Mouse (Mus musculus): Measurements from ENCODE around the gene Plpp1. TPM values are rescaled to one million over a fixed set of nuclear protein-coding genes. Genes with fewer than 3 reads are reported as not detected.

Gene Plpp1
- polyA plus RNA-seq, 2 experiments = 16.5 to 32.7 TPM

DNA sequence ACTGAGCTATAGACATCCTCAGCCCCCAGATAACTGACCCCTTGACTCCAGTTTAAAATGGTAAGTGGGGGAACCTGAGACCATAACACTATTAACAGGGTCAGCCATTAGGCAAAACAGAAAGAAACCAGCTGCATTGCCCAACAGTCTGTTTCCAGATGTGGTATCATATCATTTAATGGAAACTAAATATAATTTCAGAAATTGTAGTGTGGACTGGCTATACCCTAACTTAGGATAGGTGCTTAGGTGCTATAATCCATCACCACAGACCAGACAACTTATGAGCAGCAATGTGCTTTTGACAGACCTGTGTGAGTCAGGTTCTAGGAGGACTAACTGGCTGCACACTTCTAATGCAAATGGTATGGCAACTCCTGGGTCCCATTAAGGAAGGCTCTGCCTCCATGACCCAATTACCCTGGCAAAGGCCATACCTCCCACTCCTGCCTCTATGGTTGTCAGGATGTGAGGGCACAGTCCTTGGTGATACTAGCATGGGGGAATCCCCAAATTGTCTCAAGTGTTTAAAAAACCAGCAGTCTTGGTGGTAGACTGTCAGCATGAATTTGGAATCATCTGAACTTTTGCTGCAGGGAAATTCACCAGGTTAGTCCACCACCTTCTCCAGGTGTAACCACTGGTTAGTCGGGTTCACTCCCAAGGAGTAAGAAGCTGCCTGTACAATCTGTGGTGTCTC lies 62.5 kb downstream of the Plpp1 start:
- H3K4me1 ChIP-seq (replicated peaks; ENCODE audit: control insufficient read depth in 2 of 2, insufficient read depth in 2 of 2, low read length in 1 of 2) = peaks cover 6 to 15% of the 10 kb centered on the region in 2 experiments
- H3K4me3 ChIP-seq (ENCODE audit: insufficient read depth in 1 of 2, low read depth in 2 of 2, low read length in 2 of 2) = no peak overlapping the region
- no peak overlapping the region for H3K27ac ChIP-seq
- peaks cover 20% of the 10 kb centered on the region for H3K36me3 ChIP-seq (replicated peaks; ENCODE audit: control insufficient read depth, insufficient read depth, low read depth)
- no peaks in the 10 kb centered on the region for H3K9me3 ChIP-seq (ENCODE audit: control insufficient read depth, low read length)
- no peak for TF ChIP-seq CTCF (IDR thresholded peaks at IDR 0.05; ENCODE audit: low read depth)
- no peak for TF ChIP-seq EP300 (IDR thresholded peaks at IDR 0.05; ENCODE audit: low read depth)
- WGBS (ENCODE audit: insufficient replicate concordance) = 90% methylated on average over 1 of the region's 1 CpGs
- H3K4me2 ChIP-seq (ENCODE audit: low read depth) = no peak overlapping the region
- no peak overlapping the region for H3K9ac ChIP-seq (replicated peaks)
- ATAC-seq (ENCODE audit: insufficient read depth) = no peak
- no peaks in the 10 kb centered on the region for H3K27me3 ChIP-seq (ENCODE audit: control insufficient read depth, insufficient read depth, low read length)
- no peak for DNase-seq (ENCODE audit: low read depth in 3 of 3, low spot score in 3 of 3)

- H3K4me2 ChIP-seq (ENCODE audit: low read depth) = peak overlapping the region; percentile 22; the same call in 1 of the 2 replicates
- peak; percentile 68; the same call in 1 of the 2 replicates for ATAC-seq (ENCODE audit: insufficient read depth)
Measured at GRCm38 (mm10) chr13:112866782-112867181, 66.2 kb downstream of the Plpp1 start.

DNA sequence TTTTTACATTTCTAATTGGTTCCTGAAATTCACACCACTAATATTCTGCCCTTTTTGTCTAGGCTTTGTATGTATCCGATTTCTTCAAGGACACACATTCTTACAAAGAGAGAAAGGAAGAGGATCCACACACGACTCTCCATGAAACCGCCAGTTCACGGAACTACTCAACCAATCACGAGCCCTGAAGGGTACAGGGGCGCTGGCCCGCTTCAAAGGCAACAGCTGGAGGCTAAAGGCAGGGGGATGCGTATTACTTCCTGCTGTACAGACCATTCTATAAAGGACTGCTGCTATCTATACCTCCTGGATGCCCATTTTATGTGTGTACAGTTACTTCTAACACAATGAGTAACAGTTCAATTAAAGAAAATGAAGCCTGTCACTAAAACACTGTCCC lies 66.8 kb downstream of the Plpp1 start:
- no peak overlapping the region for H3K9ac ChIP-seq (replicated peaks)
- DNase-seq (ENCODE audit: low read depth in 3 of 3, low spot score in 3 of 3) = no peak
- no peak overlapping the region for H3K4me2 ChIP-seq (ENCODE audit: low read depth)
- ATAC-seq (ENCODE audit: insufficient read depth) = no peak
- H3K4me1 ChIP-seq (replicated peaks; ENCODE audit: control insufficient read depth in 2 of 2, insufficient read depth in 2 of 2, low read length in 1 of 2) = peaks cover 11 to 25% of the 10 kb centered on the region in 2 experiments
- H3K36me3 ChIP-seq (replicated peaks; ENCODE audit: control insufficient read depth, insufficient read depth, low read depth) = peaks cover 58% of the 10 kb centered on the region
- 88% methylated on average over 8 of the region's 8 CpGs for WGBS (ENCODE audit: insufficient replicate concordance)
- H3K27me3 ChIP-seq (ENCODE audit: control insufficient read depth, insufficient read depth, low read length) = no peaks in the 10 kb centered on the region
- H3K27ac ChIP-seq = no peak overlapping the region
- no peaks in the 10 kb centered on the region for H3K9me3 ChIP-seq (ENCODE audit: control insufficient read depth, low read length)
- TF ChIP-seq CTCF (IDR thresholded peaks at IDR 0.05; ENCODE audit: low read depth) (no peak), EP300 (IDR thresholded peaks at IDR 0.05; ENCODE audit: low read depth) (no peak)
- no peak overlapping the region for H3K4me3 ChIP-seq (ENCODE audit: insufficient read depth in 1 of 2, low read depth in 2 of 2, low read length in 2 of 2)

More at GRCm38 (mm10) chr13:112866782-112867181, 66.2 kb downstream of the Plpp1 start:
- H3K36me3 ChIP-seq (replicated peaks; ENCODE audit: control insufficient read depth, insufficient read depth, low read depth) = peaks cover 52% of the 10 kb centered on the region
- no peak overlapping the region for H3K27ac ChIP-seq
- H3K9me3 ChIP-seq (ENCODE audit: control insufficient read depth, low read length) = no peaks in the 10 kb centered on the region
- 48% methylated on average over 7 of the region's 7 CpGs for WGBS (ENCODE audit: insufficient replicate concordance)
- DNase-seq (ENCODE audit: low read depth in 3 of 3, low spot score in 3 of 3) = peak; percentile 37 to 53 (median 46)
- TF ChIP-seq CTCF (IDR thresholded peaks at IDR 0.05; ENCODE audit: low read depth) (no peak), EP300 (IDR thresholded peaks at IDR 0.05; ENCODE audit: low read depth) (peak; percentile 58)
- H3K4me1 ChIP-seq (replicated peaks; ENCODE audit: control insufficient read depth in 2 of 2, insufficient read depth in 2 of 2, low read length in 1 of 2) = peaks cover 7 to 21% of the 10 kb centered on the region in 2 experiments
- no peaks in the 10 kb centered on the region for H3K27me3 ChIP-seq (ENCODE audit: control insufficient read depth, insufficient read depth, low read length)
- H3K4me3 ChIP-seq (ENCODE audit: insufficient read depth in 1 of 2, low read depth in 2 of 2, low read length in 2 of 2) = no peak overlapping the region
- no peak overlapping the region for H3K9ac ChIP-seq (replicated peaks)

DNA sequence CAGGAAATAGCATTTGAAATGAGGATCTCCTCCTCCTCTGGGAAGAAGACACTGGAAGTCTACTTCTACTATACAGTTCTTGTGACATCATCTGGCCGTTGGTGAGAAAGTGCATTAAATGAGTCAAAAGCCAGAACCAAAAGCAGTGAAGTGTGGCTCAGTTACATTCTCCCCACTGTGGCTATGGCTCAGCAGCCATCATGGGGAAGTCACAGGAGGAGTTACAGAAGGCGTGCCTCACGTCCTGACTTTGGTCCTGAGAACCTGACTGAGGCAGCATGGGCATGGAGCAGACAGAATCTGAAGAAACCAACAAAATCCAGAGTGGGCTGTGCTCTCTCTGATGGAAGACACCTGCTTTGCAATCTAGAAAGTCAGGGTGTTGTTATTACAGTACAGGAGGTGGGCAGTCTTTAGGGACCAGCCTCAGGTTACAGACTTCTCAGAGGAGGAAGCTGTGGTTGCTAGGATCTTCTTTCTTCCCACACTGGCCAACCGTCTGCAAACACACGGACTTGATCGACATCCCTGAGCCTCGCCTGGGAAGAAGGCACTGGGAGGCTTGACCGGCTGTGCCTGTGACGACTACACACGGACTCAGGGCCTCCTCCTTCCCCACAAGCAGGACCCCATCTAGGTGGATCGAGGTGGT lies 69.6 kb downstream of the Plpp1 start:
- no peaks in the 10 kb centered on the region for H3K27me3 ChIP-seq (ENCODE audit: control insufficient read depth, insufficient read depth, low read length)
- H3K27ac ChIP-seq = no peak overlapping the region
- no peak overlapping the region for H3K4me3 ChIP-seq (ENCODE audit: insufficient read depth in 1 of 2, low read depth in 2 of 2, low read length in 2 of 2)
- TF ChIP-seq EP300 (IDR thresholded peaks at IDR 0.05; ENCODE audit: low read depth) = no peak
- no peak for ATAC-seq (ENCODE audit: insufficient read depth)
- H3K36me3 ChIP-seq (replicated peaks; ENCODE audit: control insufficient read depth, insufficient read depth, low read depth) = peaks cover 78% of the 10 kb centered on the region
- H3K9ac ChIP-seq (replicated peaks) = no peak overlapping the region
- no peak for DNase-seq (ENCODE audit: low read depth in 3 of 3, low spot score in 3 of 3)
- no peaks in the 10 kb centered on the region for H3K9me3 ChIP-seq (ENCODE audit: control insufficient read depth, low read length)
- no peak overlapping the region for H3K4me2 ChIP-seq (ENCODE audit: low read depth)
- H3K4me1 ChIP-seq (replicated peaks; ENCODE audit: control insufficient read depth in 2 of 2, insufficient read depth in 2 of 2, low read length in 1 of 2) = peaks cover 12 to 24% of the 10 kb centered on the region in 2 experiments
- WGBS (ENCODE audit: insufficient replicate concordance) = 73% methylated on average over 11 of the region's 11 CpGs

GRCm38 (mm10) chr13:112871500-112872266 lies 71.1 kb downstream of the Plpp1 start:
- ATAC-seq (ENCODE audit: insufficient read depth) (peak; percentile 87), DNase-seq (ENCODE audit: low read depth in 3 of 3, low spot score in 3 of 3) (peak in 1 of 3 experiments; percentile 20)
- Histone ChIP-seq H3K9me3 (ENCODE audit: control insufficient read depth, low read length) (no peaks in the 10 kb centered on the region), H3K4me3 (ENCODE audit: insufficient read depth in 1 of 2, low read depth in 2 of 2, low read length in 2 of 2) (no peak overlapping the region), H3K9ac (replicated peaks) (no peak overlapping the region), H3K4me1 (replicated peaks; ENCODE audit: control insufficient read depth in 2 of 2, insufficient read depth in 2 of 2, low read length in 1 of 2) (peaks cover 8 to 19% of the 10 kb centered on the region in 2 experiments), H3K27ac (no peak overlapping the region), H3K27me3 (ENCODE audit: control insufficient read depth, insufficient read depth, low read length) (no peaks in the 10 kb centered on the region), H3K4me2 (ENCODE audit: low read depth) (no peak overlapping the region), H3K36me3 (replicated peaks; ENCODE audit: control insufficient read depth, insufficient read depth, low read depth) (peaks cover 78% of the 10 kb centered on the region)
- WGBS (ENCODE audit: insufficient replicate concordance) = 37% methylated on average over 17 of the region's 17 CpGs
- TF ChIP-seq CTCF (IDR thresholded peaks at IDR 0.05; ENCODE audit: low read depth) = no peak
- peak; percentile 82 for TF ChIP-seq EP300 (IDR thresholded peaks at IDR 0.05; ENCODE audit: low read depth)
